Mouse (Mus musculus) monocyte, adult 2 months (primary cell): ENCODE results near the gene Tcam1.

ENCODE experiments used
- DNase-seq, 2 experiments: peaks; one replicate each; pipeline ENCODE4 v3.0.0; 2022; ENCODE audit warnings: low spot score in 2 of 2, low read depth in 1 of 2

Gene Tcam1

GRCm38 (mm10) chr11:106317801-106318200 is 41.3 kb downstream of the Tcam1 start:
- no peak for DNase-seq

- DNase-seq: no peak
Measured at GRCm38 (mm10) chr11:106318406-106319366, 42.2 kb downstream of the Tcam1 start.

GRCm38 (mm10) chr11:106324858-106325257 is 48.4 kb downstream of the Tcam1 start:
- no peak for DNase-seq

- DNase-seq: peak in 1 of 2 experiments; percentile 30
Measured at GRCm38 (mm10) chr11:106325566-106326206, 49.2 kb downstream of the Tcam1 start.

GRCm38 (mm10) chr11:106326475-106326874 is 50.0 kb downstream of the Tcam1 start:
- no peak for DNase-seq

- no peak for DNase-seq
Measured at GRCm38 (mm10) chr11:106328521-106328920, 52.0 kb downstream of the Tcam1 start.

GRCm38 (mm10) chr11:106329128-106329527 is 52.7 kb downstream of the Tcam1 start:
- no peak for DNase-seq

- DNase-seq: peak in 1 of 2 experiments; percentile 24
Measured at GRCm38 (mm10) chr11:106329682-106330081, 53.2 kb downstream of the Tcam1 start.

- no peak for DNase-seq
Measured at GRCm38 (mm10) chr11:106332458-106332857, 56.0 kb downstream of the Tcam1 start.

- DNase-seq: no peak
Measured at GRCm38 (mm10) chr11:106334066-106334465, 57.6 kb downstream of the Tcam1 start.

- DNase-seq: no peak
Measured at GRCm38 (mm10) chr11:106338029-106338428, 61.6 kb downstream of the Tcam1 start.
